Mouse (Mus musculus) embryonic fibroblast, embryonic 13.5 days (primary cell): ENCODE measurements around the gene Hnrnpr.

Experiments
- CTCF ChIP-seq: IDR thresholded peaks from 2 replicates; pipeline ENCODE4 v1.5.1; 2011; ENCODE audit warnings: mild to moderate bottlenecking, control low read depth, low read length, moderate library complexity, borderline replicate concordance; ENCODE audit not compliant: insufficient read depth
- POLR2A ChIP-seq: IDR thresholded peaks from 2 replicates; pipeline ENCODE4 v1.6.1; 2011; ENCODE audit warnings: low read depth, mild to moderate bottlenecking, control low read depth, low read length, moderate library complexity

DNA sequence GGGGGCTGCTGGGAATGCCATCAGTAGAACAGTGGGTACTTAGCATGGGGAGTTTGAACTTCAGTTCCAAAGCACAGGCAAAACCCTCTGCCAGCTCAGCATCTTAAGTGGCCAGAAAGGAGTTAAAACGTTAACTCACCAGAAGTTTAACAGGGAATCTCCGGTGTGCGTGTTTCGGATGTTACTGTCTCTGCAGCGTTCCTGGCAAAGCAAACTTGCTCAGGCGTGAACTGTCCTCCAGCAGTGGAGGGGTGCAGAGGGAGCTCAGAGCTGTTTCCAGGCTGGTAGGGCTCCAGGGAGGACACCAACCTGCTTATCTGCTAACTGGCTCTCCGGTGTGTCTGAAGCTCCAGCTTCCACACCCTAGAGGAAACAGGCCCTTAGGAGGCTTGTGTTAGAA is 14.8 kb upstream of the Hnrnpr start:
- no peak for TF ChIP-seq POLR2A
- no peak for TF ChIP-seq CTCF
